Mouse (Mus musculus) adrenal gland, adult (tissue): ENCODE measurements at regions not wholly inside any gene's neighbourhood (a gene's known extent, or its start where the extent isn't known, plus 50 kb on each side); places are given as distances from the start of the nearest gene placed in this dataset.
"Not testable (repeated sequence)": the region's sequence is repeated elsewhere in the genome, so short reads cannot be mapped to it uniquely, and the experiment has no call there.

Experiments
- DNase-seq, 2 experiments: peaks; one replicate each; pipeline ENCODE4 v3.0.0; 2022 to 2023; ENCODE audit warnings: low spot score in 1 of 2; ENCODE audit not compliant: inconsistent age in 2 of 2

DNA sequence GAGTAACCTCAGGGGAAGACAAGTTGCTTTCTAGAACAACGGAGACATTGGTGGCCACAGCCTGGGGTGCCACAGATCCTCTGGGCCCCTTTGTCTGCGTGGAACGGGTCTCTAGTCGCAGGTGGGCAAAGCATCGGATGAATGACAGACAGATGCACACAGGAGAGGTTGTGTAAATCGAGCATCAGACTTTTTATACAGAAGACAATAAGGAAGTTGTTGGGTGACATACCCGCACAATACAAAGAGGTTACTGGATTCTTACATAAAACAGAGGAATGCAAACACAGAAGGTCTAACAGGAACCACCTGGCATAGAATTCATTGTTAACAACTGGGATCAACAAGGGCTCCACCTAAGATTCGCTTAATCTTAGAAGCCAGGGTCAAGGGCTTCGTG is 127.5 kb downstream of the Nr2f2 start:
- DNase-seq = not testable (repeated sequence)

DNA sequence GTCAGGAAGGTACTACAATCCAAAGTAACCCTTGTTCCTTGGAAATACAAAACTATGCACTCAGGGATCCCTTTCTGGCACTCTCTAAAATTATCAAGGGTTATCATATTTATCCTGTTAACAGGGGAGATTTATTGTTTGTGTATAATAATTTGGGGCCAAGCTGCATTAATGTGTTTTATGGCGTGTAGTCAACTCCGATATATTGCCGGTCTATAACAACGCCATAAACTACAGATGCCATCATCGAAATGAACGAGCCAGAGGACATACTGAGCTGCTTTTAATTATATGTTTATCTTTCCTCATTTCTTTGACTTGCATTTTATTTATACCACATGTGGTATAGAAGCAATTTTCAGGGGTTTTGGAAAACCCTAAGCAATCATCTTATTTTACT is 147.2 kb downstream of the Nr2f2 start:
- no peak for DNase-seq

DNA sequence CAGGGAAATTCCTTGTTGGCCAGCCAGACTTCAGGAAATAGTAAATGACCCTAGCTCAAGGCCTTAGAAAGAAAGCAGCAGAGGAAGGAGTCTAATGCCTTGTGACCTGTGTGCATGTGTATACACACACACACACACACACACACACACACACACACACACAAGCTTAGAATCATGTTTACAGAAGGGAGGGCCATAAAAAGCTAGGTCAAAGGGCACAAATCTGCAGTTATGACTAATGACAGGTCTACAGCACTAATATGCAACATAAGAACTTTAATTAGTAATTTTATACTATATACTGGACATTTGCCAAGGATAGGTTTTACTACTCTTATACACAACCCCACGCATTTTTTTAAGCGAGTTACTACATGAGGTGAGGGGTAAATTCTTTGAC is 149.4 kb downstream of the Nr2f2 start:
- DNase-seq = no peak

DNA sequence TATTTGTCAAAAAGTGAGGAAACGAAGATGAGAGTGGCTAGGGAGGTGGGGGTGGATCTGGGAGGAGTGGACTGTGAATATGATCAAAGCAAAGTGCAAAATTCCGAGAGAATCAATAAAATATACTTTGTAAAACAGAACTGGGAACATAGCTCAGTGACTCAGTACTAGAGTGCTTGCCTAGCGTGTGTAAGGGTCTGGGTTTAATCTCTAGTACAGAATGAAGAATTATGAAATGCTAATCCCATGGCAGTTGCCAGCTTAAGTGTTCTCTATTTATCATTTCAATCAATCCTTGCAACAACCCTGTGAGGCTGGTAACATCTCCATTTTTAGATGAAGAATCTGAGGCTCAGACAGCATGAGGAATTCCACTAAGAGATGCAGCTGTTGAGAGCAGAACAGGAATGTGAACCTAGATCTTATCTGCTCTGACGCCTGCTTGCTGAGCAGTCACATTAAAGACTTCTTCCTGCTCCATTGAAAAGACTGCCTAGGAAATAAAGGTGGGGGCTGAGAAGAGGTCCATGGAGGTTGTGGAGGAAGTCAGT is 152.5 kb downstream of the Nr2f2 start:
- no peak for DNase-seq

DNA sequence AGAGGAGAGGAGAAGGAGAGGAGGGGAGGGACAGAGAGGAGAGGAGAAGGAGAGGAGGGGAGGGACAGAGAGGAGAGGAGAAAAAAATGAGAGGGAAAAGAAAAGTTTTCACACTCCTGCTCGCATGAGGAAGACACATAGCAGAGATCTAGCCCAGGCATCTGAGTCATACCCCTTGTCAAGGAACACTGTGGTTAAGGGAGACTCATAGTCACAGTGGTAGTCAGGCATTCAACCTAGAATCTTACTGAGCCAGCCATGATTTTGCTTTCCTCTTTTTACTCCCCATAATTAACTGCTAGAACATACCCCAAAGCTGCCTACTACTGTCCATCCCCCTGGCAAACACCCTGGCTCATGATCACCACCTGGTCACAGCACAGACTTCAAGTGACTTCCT is 160.6 kb downstream of the Nr2f2 start:
- DNase-seq = no peak

DNA sequence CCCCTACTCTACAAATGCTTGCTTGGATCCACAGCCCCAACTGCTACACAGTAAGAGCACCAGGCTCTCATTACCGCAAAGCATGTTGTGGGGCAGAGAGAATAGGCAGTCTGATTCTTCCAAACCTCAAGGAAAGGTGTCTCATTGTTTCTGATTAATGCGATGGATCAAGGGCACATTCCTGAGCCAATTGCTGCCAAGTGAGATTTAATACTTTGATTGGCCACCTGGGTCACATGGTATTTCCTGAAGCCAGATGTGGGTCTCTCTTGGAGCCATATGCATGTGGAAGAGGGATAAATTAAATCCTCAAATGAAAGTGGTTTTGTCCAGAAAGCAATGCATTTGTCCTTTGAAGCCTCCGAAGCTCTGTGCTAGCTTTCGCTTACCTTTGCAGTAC is 166.3 kb downstream of the Nr2f2 start:
- DNase-seq = peak in 1 of 2 experiments; percentile 27

DNA sequence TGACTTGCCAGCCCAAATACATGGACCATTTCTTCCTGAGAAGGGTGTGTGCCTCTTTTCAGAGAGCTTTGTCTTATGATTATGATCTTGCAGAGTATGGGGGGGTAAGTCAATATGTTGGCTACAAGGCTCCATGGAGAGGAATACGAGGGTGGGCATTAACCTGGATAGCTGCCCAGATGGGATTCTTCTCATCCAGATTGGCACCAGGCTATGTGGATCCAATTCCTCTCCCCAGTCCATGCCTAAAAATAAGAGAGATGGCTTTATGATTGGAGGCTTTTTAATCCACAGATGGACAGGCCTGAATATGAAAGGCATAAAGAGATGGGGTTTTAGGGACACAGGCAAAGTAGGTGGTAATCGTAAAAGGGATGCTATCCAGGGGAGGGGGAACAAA is 187.6 kb downstream of the Nr2f2 start:
- no peak for DNase-seq

DNA sequence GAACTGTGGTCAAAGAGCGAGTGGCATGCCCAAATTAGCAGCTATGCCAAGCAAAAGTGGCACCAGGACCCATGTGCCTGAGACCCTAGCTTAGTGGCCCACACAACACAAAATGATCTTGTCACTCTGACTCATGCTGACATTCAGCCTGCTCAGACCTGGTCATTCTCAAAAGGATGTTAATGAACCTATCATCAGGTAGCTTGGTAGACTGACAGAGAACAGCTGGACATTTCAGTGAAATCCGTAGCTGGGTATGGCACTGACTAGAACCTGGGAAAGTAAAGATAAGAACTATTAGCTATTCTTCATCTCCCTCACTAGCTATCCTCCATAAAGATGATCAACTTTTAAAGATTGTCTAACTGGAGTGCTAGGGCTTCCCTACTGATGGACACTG is 188.5 kb downstream of the Nr2f2 start:
- no peak for DNase-seq

DNA sequence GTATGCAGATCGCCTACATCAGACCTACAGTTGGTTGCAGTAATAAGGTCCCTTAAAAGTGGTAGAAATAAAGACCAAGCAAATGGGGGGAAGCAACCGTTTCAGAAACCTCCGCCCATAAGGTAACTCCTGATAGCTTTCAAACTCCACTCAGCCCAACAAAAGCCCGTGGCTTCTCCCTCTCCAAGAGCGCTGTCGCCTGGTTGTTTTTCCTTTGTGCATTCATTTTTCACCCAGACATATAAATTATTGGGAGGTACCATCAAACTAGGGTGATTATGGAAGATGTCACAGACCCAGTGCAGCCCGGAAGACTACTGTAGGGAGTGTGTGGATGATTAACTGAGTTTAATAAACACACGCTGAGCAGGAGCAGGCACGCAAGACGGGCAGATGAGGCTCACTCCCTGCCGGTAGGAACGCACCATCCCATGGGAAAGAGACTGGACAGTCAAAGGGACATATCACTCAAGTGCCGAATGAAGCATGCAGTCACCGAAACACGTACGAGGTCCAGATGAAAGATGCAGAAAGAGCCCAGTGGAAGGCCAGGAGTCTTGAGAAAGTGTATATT is 189.8 kb downstream of the Nr2f2 start:
- no peak for DNase-seq

DNA sequence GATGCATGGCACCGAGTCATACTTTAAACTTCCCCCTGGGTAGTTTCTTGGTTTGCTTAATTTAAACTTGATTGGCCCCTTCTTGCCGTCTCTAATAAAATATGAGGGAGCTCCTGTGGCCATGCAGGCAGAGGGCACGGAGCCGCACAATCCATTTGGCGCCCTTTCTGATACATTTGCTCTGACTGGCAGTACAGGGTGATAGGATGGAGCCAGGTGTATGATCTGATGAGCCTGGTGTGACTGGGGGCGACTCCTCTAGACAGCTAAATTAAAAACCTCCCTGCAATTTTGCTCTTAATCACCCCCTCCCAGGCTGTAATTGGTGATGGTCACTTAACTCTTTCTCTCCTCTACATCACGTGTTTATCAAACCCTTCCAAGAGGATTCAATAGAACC is 190.4 kb downstream of the Nr2f2 start:
- DNase-seq = no peak

DNA sequence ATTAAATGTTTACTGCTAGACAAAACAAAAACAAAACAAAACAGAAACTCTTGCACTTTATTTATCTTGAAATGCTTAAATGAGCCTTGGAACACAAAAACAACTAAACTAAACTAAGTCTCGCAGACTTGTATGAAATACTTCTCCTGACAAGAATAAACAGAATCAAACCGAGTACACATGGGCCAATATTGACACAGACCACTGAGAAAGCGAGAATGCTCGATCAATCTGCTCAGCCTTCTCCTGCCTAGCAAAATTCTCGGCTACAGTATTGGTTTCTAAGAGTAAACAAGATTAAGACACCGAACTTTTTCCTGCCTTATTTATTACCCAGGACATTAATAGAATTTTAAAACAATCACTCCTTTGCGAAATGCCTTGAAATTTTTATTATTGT is 194.1 kb downstream of the Nr2f2 start:
- DNase-seq = no peak

DNA sequence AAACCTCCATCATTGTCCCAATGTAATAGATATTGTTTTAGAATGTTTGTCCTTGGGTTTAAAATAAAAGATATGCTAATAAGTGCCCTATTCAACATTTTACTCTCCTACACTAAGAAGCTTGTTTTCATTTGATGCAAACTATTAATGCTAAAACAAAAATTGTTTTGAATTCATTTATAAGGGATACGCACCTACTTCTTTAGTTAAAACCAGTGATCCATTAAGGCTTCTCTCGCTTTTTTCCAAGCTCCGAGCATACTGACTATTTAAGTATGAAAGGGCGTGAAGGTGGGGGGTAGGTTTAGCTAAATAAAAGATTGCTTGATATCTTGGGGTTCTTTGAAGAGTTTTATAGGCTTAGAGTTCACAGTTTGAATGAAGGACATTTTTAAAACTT is 195.1 kb downstream of the Nr2f2 start:
- no peak for DNase-seq

DNA sequence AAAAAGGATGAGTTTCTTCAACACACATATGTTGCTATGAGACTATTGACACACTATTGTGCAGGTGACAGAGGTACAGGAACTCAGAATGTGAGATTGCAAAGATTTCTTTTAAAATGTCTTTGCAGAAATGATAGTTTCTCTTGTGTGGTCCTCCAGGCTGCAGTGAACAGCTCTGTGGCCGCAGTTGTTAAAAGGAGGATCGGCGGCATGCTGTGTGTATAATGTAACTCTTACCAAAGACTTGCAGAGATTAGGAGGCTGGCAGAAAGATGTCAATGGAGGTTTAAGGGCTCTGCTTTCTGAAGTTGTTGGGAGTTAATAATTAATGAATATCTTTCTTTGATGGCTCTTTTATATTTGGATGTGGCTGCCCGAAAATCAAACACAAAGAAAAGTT is 198.5 kb downstream of the Nr2f2 start:
- no peak for DNase-seq

DNA sequence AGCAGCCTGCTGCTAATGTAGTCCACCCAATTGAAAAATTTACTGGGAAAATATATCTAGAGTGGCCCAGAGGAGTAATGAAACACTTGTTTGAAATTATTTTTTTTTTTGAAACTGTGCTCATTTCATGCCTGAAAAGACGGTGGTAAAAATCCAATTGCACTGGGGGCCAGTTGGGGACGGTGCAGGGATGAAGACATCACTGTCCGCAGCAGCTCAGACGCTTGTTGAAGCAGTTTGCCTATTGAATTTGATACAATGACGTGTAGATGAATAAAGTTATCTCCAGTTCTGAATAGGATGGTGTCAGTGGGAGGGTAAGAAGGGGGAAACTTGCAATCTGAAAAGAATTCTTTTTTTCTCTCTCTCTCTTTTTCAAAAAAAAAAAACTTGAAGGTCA is 200.5 kb downstream of the Nr2f2 start:
- DNase-seq = no peak

DNA sequence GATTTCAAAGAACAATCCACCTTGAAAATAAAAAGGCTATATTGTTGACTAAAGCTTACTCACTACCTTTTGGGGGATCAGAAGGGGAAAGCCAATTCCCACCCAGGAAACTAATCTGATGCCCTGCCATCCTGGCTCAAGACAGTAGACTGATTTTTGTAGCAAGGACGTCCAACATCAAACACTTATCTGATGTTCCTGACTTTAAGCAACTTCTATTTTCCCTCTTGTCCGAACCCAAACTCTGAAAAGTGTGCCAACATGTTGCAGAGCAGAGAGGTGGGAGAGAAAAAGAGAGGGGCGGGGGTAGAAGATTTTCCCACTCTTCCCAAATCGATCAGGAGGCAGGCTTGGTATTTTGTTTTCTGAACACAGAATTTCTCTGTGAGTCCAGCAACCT is 201.0 kb downstream of the Nr2f2 start:
- no peak for DNase-seq

DNA sequence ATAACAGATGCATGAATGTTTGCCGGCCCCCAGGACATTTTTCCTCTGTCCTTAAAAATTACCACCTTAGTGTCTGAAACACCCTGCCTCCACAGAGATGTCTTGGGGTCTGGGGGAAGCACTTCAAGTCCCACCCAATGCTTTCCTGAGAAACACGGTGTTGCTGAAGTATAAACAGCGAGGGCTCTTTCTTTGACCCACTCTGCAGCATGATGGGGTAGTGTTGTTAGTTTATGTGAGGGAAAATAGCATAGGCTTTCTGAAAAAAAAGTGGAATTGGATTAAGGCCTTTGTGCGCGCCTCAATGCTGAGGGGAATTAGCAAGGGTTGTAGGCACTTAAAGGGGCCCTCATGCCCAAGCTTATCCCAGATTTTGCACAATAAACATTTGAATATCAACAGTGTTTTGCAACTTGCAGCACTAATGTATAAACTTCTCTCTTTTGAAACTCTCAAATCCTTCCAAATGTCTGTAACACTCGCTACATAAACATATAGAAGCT is 201.8 kb downstream of the Nr2f2 start:
- DNase-seq = no peak

DNA sequence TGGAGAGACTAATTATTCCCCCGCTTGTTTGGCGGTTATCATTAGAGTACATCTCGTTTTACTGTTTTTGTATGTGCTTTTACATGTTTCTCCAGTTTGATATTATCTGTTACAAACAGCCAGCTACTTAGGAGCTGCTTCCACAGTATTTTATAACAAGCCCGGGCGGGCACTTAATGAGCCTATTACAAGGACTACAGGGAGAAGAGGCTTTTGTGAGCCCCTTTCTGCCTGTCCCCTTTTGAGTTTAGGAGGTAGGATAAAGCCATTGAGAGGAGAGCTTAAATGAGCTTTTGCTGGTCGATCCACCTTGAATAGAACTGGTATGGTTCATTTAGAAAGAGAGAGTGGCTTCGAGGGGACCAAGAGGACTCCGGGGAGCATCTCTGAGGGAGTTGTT is 208.0 kb downstream of the Nr2f2 start:
- DNase-seq = no peak

DNA sequence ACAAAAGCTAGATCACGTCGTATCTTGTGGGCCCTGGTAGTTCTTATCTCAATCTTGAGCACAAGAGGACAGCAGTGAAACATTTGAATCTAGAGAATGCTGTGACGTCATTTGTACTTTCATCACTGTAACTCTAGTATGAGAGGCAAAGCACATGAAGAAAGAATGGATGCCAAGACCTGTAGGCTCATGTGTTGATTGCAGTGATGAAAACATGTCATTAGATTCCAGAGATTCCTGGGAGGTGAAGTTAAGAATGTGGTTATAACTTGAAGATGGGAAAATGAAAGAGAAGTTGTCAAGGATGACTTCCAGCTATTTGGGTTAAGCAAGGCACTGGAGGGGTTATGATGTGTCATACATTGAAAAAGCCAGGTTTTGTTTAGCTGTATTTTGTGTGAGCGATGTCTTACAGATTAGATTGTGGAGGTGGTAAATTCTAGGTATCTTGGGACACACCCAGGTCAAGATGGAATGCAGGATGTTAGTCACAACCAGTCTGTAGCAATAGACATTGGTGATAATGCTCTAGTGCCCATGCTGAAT is 221.7 kb downstream of the Nr2f2 start:
- no peak for DNase-seq

DNA sequence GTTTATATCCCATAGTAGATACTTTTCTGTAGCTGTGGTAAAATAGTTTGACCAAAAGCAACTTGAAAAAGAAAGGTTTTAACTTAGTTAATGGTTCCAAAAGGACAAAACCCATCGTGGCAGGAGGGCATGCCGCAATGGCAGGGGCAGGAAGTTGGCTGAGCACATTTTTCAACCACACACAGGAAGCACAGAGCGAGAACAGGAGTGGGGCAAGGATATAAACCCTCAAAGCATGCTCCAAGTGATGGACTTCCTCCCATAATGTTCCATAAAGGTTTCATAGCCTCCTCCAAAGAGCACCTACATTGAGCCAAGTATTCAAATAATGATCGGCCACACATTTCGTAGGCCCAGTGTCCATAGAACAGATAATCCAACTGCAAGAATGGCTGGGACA is 229.7 kb downstream of the Nr2f2 start:
- no peak for DNase-seq

DNA sequence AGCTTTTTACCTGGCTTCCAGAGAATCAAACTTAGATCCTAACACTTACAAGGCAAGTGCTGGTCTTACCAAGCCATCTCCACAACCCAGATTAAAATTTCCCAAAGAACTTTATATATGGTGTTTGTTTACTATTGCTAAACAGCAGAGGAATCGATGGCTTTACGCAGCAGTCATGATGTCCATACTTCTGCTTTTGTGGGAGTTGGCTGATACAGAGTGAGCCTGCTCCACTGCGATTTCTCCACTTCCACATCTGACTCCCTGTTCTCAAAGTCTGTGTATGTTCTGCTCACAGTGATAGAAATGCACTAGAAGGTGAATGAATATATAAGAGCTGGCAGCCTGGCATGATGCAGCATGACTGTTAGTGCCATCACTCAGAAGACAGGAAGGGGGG is 231.1 kb downstream of the Nr2f2 start:
- DNase-seq = no peak

DNA sequence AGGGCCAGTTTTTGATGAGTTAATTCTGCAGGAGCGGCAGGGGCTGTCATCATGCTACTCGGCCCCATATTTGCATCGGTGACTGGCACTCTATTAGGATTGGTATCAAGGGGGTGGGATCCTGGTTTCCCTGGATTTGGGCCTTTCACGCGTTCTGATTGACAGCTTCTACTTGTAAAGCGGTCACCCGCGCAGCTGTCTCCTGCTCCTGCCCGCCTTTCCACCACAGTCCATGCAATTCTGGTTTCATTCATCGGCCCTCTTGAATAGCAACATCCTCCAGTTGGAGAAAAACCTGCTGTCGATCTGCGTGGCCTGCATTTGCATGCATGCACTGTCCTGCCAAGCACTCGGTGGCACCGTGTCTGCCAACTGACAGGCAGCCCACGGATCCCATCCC is 236.6 kb downstream of the Nr2f2 start:
- no peak for DNase-seq

DNA sequence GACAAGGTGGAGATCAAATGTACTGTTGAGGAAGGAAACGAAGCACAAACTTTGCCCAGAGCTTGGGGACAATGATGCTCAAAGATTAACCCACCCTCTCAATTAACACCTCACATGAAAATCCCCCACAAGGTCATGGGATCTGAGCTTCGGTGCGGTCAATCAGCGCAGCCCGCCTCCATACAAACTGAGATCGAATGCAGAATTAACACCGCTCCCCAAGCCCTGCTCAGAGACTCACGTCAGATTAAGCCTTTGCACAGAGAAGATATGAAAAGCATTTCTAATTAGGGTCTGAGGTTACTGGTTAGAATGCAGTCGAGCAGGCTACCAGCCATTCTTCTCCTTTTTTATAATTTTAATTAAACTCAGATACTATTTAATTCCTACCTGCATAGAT is 243.7 kb downstream of the Nr2f2 start:
- DNase-seq = no peak

DNA sequence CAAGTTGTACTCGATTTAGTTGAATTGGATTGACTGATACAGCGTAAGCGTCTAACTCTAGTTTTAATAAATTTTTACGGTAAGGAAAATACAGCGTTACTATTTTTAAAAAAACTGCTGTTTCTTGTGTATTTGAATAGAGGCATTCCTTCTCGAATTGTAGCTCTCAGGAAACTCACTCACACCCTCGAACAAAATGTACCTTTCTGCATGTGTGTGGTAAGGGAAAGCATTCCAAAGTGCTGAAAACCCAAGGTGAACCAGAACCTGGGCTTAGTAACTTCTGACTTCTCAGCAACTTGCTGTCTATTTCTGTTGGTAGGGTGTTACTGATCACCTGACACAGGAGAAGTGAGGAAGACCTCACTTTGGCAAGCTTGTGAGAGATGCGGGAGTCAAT is 247.0 kb downstream of the Nr2f2 start:
- no peak for DNase-seq
